Mouse (Mus musculus) intestine, postnatal 0 days (tissue): ENCODE measurements at regions not wholly inside any gene's neighbourhood (a gene's known extent, or its start where the extent isn't known, plus 50 kb on each side); places are given as distances from the start of the nearest gene placed in this dataset.

Source experiments
- ATAC-seq: fragments of 200-750 bp; cut with Nextera tagmentation; 2 replicates; pipeline ENCODE4 v1.8.0; 2017; ENCODE audit warnings: mild to moderate bottlenecking, moderate TSS enrichment, moderate library complexity
- H3K27ac ChIP-seq: fragments of 300-500 bp; sonication (generic); 2 replicates; pipeline ENCODE4 v1.5.1; 2014; ENCODE audit warnings: mild to moderate bottlenecking, low read depth, low read length, moderate library complexity
- H3K27me3 ChIP-seq: fragments of 300-500 bp; sonication (generic); replicated peaks from 2 replicates; pipeline ENCODE4 v1.6.1; 2014; ENCODE audit warnings: low read length, mixed read lengths; ENCODE audit not compliant: control insufficient read depth, insufficient read depth
- H3K36me3 ChIP-seq: fragments of 300-500 bp; sonication (generic); 2 replicates; pipeline ENCODE4 v1.6.1; 2014; ENCODE audit warnings: mild to moderate bottlenecking, moderate library complexity; ENCODE audit not compliant: control insufficient read depth, insufficient read depth
- H3K4me1 ChIP-seq: fragments of 300-500 bp; sonication (generic); replicated peaks from 2 replicates; pipeline ENCODE4 v1.6.1; 2014; ENCODE audit warnings: antibody characterized with exemption, low read length, mixed read lengths; ENCODE audit not compliant: control insufficient read depth, insufficient read depth
- H3K4me2 ChIP-seq: fragments of 300-500 bp; sonication (generic); replicated peaks from 2 replicates; pipeline ENCODE4 v1.6.1; 2014; ENCODE audit warnings: low read depth, mild to moderate bottlenecking, moderate library complexity
- H3K4me3 ChIP-seq: fragments of 300-500 bp; sonication (generic); 2 replicates; pipeline ENCODE4 v1.5.1; 2014; ENCODE audit warnings: low read depth, low read length
- H3K9ac ChIP-seq: fragments of 300-500 bp; sonication (generic); 2 replicates; pipeline ENCODE4 v1.6.1; 2014; ENCODE audit warnings: mild to moderate bottlenecking, low read depth, low read length
- H3K9me3 ChIP-seq: fragments of 300-500 bp; sonication (generic); 2 replicates; pipeline ENCODE4 v1.6.1; 2016; ENCODE audit warnings: mixed run types; ENCODE audit not compliant: control insufficient read depth
- CTCF ChIP-seq: sonication (generic); IDR thresholded peaks from 2 replicates; pipeline ENCODE4 v1.5.1; 2016; ENCODE audit warnings: low read depth, mild to moderate bottlenecking, control low read depth, antibody characterized with exemption, moderate library complexity
- WGBS: fragments of 180-500 bp; shearing (Covaris S2); extraction: QIAGEN DNeasy Blood & Tissue Kit; methylation state at CpG from one replicate; pipeline ENCODE4 v1.1.7; 2014; 5-methylcytosine and 5-hydroxymethylcytosine counted together

DNA sequence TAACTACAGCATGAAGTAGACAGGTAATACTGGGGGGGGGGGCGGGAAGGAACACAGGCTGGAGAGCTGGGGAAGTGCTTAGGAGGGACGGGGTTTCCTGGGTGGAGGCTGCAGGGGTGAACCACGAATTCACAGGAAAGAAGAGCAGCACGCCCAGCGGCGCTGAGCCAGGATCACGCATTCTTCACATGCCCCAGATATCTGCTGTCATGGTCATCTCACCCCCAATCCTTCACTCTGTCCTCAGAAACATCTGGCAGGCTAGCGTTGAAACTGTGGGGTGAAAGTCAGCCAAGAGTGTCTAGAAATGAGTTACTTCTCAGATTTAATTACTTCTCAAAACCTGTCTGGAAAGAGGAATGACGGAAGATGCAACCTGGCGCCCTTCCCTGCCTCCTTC is 197.3 kb upstream of the Zpld1 start:
- Histone ChIP-seq H3K27ac (no peak overlapping the region), H3K4me3 (no peak overlapping the region), H3K9ac (no peak overlapping the region), H3K27me3 (no peaks in the 10 kb centered on the region), H3K9me3 (no peaks in the 10 kb centered on the region), H3K4me2 (no peak overlapping the region), H3K36me3 (no peaks in the 10 kb centered on the region), H3K4me1 (no peaks in the 10 kb centered on the region)
- 62% methylated on average over 10 of the region's 10 CpGs for WGBS
- no peak for ATAC-seq
- TF ChIP-seq CTCF = no peak

DNA sequence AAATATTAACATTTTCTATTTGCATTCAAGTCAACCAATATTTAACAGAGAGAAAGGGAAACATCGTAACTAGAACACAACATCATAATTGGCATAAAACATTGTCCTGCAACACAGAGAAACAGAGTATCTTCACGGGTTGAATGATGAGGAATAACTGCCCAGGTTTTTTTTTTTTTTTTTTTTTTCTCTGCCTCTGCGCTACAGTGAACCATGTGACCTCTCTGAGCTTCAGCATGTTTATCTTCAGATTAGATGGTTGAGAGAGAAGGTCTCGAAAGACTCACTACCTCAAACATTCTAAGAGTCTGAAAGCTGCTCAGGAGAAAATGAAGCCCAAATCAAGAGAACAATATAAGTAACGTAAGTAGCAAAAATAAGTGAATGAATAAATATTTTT is 196.4 kb upstream of the Zpld1 start:
- no peak for TF ChIP-seq CTCF
- ATAC-seq = no peak

DNA sequence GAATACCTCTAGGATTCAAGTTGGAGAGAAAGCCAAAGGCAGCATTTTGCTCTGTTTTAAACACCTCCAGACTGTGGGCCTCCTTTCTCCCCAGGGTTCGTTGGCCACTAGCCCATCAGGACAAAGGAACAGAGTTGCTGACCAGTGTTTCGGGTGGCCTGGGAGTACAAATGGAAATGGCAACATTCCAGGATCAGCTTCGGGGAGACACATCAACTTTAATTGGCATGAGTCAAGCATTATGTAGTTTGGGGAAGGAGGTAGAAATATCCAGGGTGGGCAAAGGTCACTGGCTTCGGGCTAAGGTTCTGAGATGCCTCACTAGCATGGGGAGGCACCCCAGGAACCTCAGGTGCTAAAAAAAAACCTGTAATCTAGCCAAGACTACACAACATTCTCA is 194.3 kb upstream of the Zpld1 start:
- TF ChIP-seq CTCF = no peak
- Histone ChIP-seq H3K36me3 (no peaks in the 10 kb centered on the region), H3K27me3 (no peaks in the 10 kb centered on the region), H3K9ac (no peak overlapping the region), H3K4me3 (no peak overlapping the region), H3K9me3 (no peaks in the 10 kb centered on the region), H3K27ac (no peak overlapping the region), H3K4me1 (no peaks in the 10 kb centered on the region), H3K4me2 (no peak overlapping the region)
- ATAC-seq = no peak
- 71% methylated on average over 4 of the region's 4 CpGs for WGBS

More for the DNA sequence above, 196.4 kb upstream of the Zpld1 start:
- H3K36me3 ChIP-seq = no peaks in the 10 kb centered on the region
- H3K27ac ChIP-seq = no peak overlapping the region
- no peak overlapping the region for H3K9ac ChIP-seq
- no peaks in the 10 kb centered on the region for H3K4me1 ChIP-seq
- H3K4me3 ChIP-seq = no peak overlapping the region
- H3K27me3 ChIP-seq = no peaks in the 10 kb centered on the region
- WGBS = 44% methylated on average over 5 of the region's 5 CpGs
- H3K9me3 ChIP-seq = no peaks in the 10 kb centered on the region
- no peak overlapping the region for H3K4me2 ChIP-seq

DNA sequence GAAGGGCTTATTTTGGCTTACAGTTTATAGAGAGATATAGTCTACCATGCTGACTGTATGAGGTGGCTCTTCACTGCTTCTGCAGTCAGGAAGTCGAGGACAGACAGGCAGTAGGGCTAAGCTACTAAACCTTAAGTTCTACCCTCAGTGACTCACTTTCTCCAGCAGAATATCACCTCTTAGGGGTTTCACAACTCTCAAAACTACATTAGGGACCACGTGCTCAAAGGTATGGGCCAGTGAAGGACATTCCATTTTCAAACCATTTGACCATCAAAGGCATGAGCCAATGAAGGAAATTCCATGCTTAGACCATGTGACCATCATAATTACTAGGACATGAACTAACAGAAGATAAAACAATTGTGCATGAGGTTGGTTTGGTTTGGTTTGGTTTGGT is 186.6 kb upstream of the Zpld1 start:
- no peak overlapping the region for H3K4me3 ChIP-seq
- no peak for ATAC-seq
- no peak overlapping the region for H3K9ac ChIP-seq
- no peaks in the 10 kb centered on the region for H3K27me3 ChIP-seq
- H3K4me2 ChIP-seq = no peak overlapping the region
- H3K27ac ChIP-seq = no peak overlapping the region
- TF ChIP-seq CTCF = no peak
- 86% methylated on average over 2 of the region's 2 CpGs for WGBS
- H3K9me3 ChIP-seq = no peaks in the 10 kb centered on the region
- H3K36me3 ChIP-seq = no peaks in the 10 kb centered on the region
- H3K4me1 ChIP-seq = no peaks in the 10 kb centered on the region

DNA sequence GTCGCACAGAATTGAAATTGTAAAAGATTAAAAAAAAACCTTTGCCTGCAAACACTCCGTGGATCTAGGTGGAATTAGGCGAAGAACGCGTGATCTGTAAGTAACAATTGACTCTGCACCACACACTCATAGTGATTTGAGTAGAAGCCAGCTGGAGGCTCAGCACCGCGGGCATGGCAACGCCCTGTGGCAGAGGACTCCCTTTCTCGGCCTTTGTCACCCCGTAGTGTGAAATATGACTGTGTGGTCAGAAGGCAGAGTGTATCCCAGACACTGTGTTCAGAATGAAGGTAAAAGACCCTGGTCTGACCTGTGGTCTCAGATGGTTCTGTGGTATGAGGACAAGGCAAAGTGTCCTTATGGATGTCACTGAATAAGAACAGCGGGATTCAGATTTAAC is 183.0 kb upstream of the Zpld1 start:
- H3K9ac ChIP-seq = no peak overlapping the region
- H3K4me3 ChIP-seq = no peak overlapping the region
- no peak for TF ChIP-seq CTCF
- H3K4me1 ChIP-seq = no peaks in the 10 kb centered on the region
- 84% methylated on average over 11 of the region's 11 CpGs for WGBS
- no peaks in the 10 kb centered on the region for H3K27me3 ChIP-seq
- no peak overlapping the region for H3K4me2 ChIP-seq
- no peak overlapping the region for H3K27ac ChIP-seq
- ATAC-seq = no peak
- no peaks in the 10 kb centered on the region for H3K36me3 ChIP-seq
- no peaks in the 10 kb centered on the region for H3K9me3 ChIP-seq

DNA sequence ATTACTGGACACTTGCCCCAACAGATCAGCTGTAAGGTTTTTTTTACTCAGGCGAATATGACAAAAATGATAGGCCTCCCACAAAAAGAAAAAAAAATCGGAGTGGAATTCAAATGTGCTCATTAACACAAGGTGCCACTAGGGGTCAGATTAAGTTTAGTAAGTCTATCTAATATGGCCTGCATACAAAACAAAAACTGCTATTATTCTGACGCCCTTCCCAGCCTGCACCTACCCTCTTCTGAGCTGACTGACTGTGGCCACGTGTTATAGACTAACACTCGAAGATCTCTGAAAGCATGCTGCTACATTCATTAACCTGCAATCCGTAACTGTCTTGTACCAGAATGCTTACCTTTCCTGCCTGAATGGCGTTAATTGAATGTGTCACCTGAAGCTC is 182.5 kb upstream of the Zpld1 start:
- H3K27me3 ChIP-seq = no peaks in the 10 kb centered on the region
- ATAC-seq = no peak
- no peak overlapping the region for H3K4me3 ChIP-seq
- H3K4me2 ChIP-seq = no peak overlapping the region
- H3K4me1 ChIP-seq = no peaks in the 10 kb centered on the region
- no peaks in the 10 kb centered on the region for H3K9me3 ChIP-seq
- H3K27ac ChIP-seq = no peak overlapping the region
- H3K9ac ChIP-seq = no peak overlapping the region
- TF ChIP-seq CTCF = peak; percentile 63
- WGBS = 46% methylated on average over 7 of the region's 7 CpGs
- no peaks in the 10 kb centered on the region for H3K36me3 ChIP-seq

DNA sequence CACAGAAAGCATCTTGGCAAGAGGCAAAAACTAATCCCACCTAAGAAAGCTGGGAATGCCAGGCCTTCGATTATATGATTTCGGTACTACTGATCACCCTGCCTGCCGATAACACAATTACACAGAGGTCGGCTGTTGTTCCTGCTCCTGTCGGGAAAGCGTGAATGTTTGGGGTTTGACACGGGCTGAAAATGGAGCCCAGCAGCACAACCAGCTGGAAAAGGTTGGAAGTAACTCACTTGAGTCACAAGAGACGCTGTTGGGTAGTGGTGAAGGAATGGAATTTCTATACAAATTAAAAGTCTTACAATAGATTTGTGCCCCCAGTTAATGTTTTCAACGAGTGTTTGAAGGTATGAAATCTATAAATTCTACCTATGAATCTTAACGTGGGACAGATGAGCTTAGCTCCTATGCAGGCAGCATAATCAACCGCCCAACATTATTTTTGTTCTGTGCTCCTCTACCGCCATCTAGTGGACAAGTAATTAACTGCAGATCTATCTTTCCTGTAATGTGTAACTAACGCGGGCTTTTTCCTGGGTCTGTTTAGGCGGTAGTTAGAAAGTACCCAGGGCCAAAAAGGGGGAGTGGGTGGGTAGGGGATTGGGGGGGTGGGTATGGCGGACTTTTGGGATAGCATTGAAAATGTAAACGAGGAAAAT is 178.9 kb upstream of the Zpld1 start:
- Histone ChIP-seq H3K36me3 (no peaks in the 10 kb centered on the region), H3K27me3 (no peaks in the 10 kb centered on the region), H3K9me3 (no peaks in the 10 kb centered on the region), H3K4me1 (no peaks in the 10 kb centered on the region), H3K9ac (no peak overlapping the region), H3K27ac (no peak overlapping the region), H3K4me2 (no peak overlapping the region), H3K4me3 (no peak overlapping the region)
- TF ChIP-seq CTCF = peak; percentile 86
- WGBS = 27% methylated on average over 17 of the region's 17 CpGs
- ATAC-seq = no peak
